Mouse (Mus musculus) neural tube, embryonic 12.5 days (tissue): Measurements from ENCODE around the gene Ndufa9. TPM values are rescaled to one million over a fixed set of nuclear protein-coding genes. Genes with fewer than 3 reads are reported as not detected.

Source experiments
- polyA plus RNA-seq: library from polyadenylated mRNA; unstranded; fragments of >200 nt; fragmentation: Nextera tagmentation; extraction: Ambion mirVana; gene quantifications from 2 replicates; pipeline ENCODE4 v1.2.1, GENCODE M21; 2016

Ndufa9 gene
- polyA plus RNA-seq, 1 experiment from 2014 or later: 191 TPM

Other genes with a start within 250 kb of the Ndufa9 start
- 3.5 and 5.6 TPM in 2 replicates for gene Kcna1, start 202.8 kb downstream of the Ndufa9 start, polyA plus RNA-seq
- 12.0 and 16.9 TPM in 2 replicates for gene Kcna6, start 108.5 kb downstream of the Ndufa9 start, polyA plus RNA-seq
- gene Akap3, start 4.0 kb upstream of the Ndufa9 start, polyA plus RNA-seq: 0.08 and 0.17 TPM in 2 replicates
- gene Dyrk4, start 72.7 kb upstream of the Ndufa9 start, polyA plus RNA-seq: not detected in 2 replicates
- 37.9 and 39.0 TPM in 2 replicates for gene Rad51ap1, start 90.5 kb upstream of the Ndufa9 start, polyA plus RNA-seq
- 22.4 and 24.5 TPM in 2 replicates for gene D6Wsu163e, start 90.8 kb upstream of the Ndufa9 start, polyA plus RNA-seq
- gene Fgf6, start 166.4 kb upstream of the Ndufa9 start, polyA plus RNA-seq: 0.13 and 0.34 TPM in 2 replicates
- not detected in 2 replicates for gene Fgf23, start 223.8 kb upstream of the Ndufa9 start, polyA plus RNA-seq